Mouse (Mus musculus): ENCODE measurements around the gene Sipa1l1. TPM values are rescaled to one million over a fixed set of nuclear protein-coding genes. Genes with fewer than 3 reads are reported as not detected.

Sipa1l1 gene
- total and polyA plus RNA-seq, 3 experiments, result 13.6 to 36.7 (median 23.6) TPM

GRCm38 (mm10) chr12:82190582-82190965 is 21.5 kb downstream of the Sipa1l1 start:
- no peak overlapping the region for H3K4me3 ChIP-seq (replicated peaks in 1 of 3; ENCODE audit: low read depth in 2 of 3, low read length in 2 of 3, poor library complexity in 1 of 3)
- no peak for DNase-seq (ENCODE audit: extremely low read depth)
- no peaks in the 10 kb centered on the region for H3K27me3 ChIP-seq (replicated peaks)
- H3K27ac ChIP-seq (ENCODE audit: insufficient read depth, low read depth), result no peak overlapping the region
- H3K9ac ChIP-seq (ENCODE audit: insufficient read depth, low read depth), result no peak overlapping the region
- H3K9me3 ChIP-seq (replicated peaks; ENCODE audit: low read length), result no peaks in the 10 kb centered on the region
- TF ChIP-seq USF2 (conservative IDR thresholded peaks at IDR 0.05; ENCODE audit: low read depth, low read length) (no peak), USF1 (IDR thresholded peaks at IDR 0.05; ENCODE audit: low read depth, low read length) (no peak), CTCF (conservative IDR thresholded peaks at IDR 0.05 in 1 of 2, IDR thresholded peaks at IDR 0.05 in 1 of 2; ENCODE audit: low read depth in 2 of 2, low read length in 2 of 2) (no peak), KAT2A (IDR thresholded peaks at IDR 0.05; ENCODE audit: insufficient replicate concordance, low read length) (no peak), BHLHE40 (IDR thresholded peaks at IDR 0.05; ENCODE audit: low read depth, low read length) (no peak), NRF1 (IDR thresholded peaks at IDR 0.05; ENCODE audit: low read depth, low read length) (no peak), E2F4 (IDR thresholded peaks at IDR 0.05; ENCODE audit: insufficient replicate concordance, low read depth, low read length) (no peak), UBTF (IDR thresholded peaks at IDR 0.05; ENCODE audit: low read depth, low read length) (no peak)
- H3K79me2 ChIP-seq (replicated peaks; ENCODE audit: control insufficient read depth, extremely low read depth, insufficient read depth, poor library complexity, severe bottlenecking), result no peaks in the 10 kb centered on the region
- no peak overlapping the region for H3K4me2 ChIP-seq (ENCODE audit: insufficient read depth, low read depth, poor library complexity, severe bottlenecking)
- peaks cover 13 to 26% of the 10 kb centered on the region in 2 experiments for H3K4me1 ChIP-seq (ENCODE audit: control insufficient read depth in 1 of 2, insufficient read depth in 2 of 2)
- H3K36me3 ChIP-seq (replicated peaks in 1 of 2; ENCODE audit: control insufficient read depth in 1 of 2, insufficient read depth in 1 of 2, low read length in 1 of 2), result peaks cover 0 to 32% of the 10 kb centered on the region in 2 experiments
- dilution Hi-C loops (cut with MboI; ENCODE audit: extremely low pct_ligation_motif_present, extremely low pct_unique_long_range_greater_than_20kb, low sequenced_read_pairs), result no loop called here
- in situ Hi-C loops (cut with MboI; ENCODE audit: low pct_ligation_motif_present, low pct_unique_long_range_greater_than_20kb, low sequenced_read_pairs), result no loop called here

DNA sequence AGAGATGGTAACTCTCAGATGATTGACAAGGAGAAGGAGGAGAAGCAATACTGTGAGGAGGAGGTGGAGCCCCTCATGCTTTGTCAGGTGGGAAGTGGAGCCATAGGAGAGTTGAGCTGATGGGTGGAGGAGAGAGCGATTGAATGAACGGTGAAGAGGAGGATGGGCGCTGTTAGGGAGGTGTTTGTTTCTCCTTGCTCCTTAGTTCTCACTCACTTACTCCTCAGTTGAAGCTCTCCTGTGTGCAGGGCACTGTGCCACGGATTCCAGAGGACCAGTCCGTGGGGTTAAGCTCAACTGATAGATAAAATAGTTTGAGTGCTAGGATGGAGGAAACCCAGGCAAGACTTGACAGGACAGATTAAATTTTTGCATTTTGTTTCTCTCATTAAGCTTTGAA is 22.6 kb downstream of the Sipa1l1 start:
- in situ Hi-C loops (cut with MboI; ENCODE audit: low pct_ligation_motif_present, low pct_unique_long_range_greater_than_20kb, low sequenced_read_pairs), result no loop called here

DNA sequence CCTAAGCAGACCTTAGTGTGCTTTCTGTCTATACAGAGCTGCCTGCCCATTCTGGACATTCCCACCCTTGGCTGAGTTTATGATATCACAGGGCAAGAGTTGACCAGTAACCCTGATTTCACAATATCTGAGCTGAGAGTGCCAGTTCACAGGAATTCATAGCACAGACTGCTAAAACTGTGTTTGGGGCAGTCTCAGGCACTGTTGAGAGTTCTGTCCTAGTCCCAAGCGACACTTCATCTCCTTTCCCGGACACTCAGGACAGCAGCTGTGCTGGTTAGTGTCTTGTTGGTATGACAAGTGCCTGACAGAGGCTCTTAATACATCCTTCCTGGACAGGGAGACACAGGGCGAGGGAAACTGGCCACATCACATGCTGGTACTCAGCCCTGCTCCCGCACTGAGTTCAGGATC is 23.5 kb downstream of the Sipa1l1 start:
- dilution Hi-C loops (cut with MboI; ENCODE audit: extremely low pct_ligation_motif_present, extremely low pct_unique_long_range_greater_than_20kb, low sequenced_read_pairs), result no loop called here
- peaks cover 0 to 33% of the 10 kb centered on the region in 2 experiments for H3K36me3 ChIP-seq (replicated peaks in 1 of 2; ENCODE audit: control insufficient read depth in 1 of 2, insufficient read depth in 1 of 2, low read length in 1 of 2)
- H3K27me3 ChIP-seq (replicated peaks), result no peaks in the 10 kb centered on the region
- H3K27ac ChIP-seq (ENCODE audit: insufficient read depth, low read depth), result no peak overlapping the region
- in situ Hi-C loops (cut with MboI; ENCODE audit: low pct_ligation_motif_present, low pct_unique_long_range_greater_than_20kb, low sequenced_read_pairs), result no loop called here
- no peaks in the 10 kb centered on the region for H3K79me2 ChIP-seq (replicated peaks; ENCODE audit: control insufficient read depth, extremely low read depth, insufficient read depth, poor library complexity, severe bottlenecking)
- no peak overlapping the region for H3K4me2 ChIP-seq (ENCODE audit: insufficient read depth, low read depth, poor library complexity, severe bottlenecking)
- peaks cover 13 to 26% of the 10 kb centered on the region in 2 experiments for H3K4me1 ChIP-seq (ENCODE audit: control insufficient read depth in 1 of 2, insufficient read depth in 2 of 2)
- H3K9ac ChIP-seq (ENCODE audit: insufficient read depth, low read depth), result no peak overlapping the region
- no peaks in the 10 kb centered on the region for H3K9me3 ChIP-seq (replicated peaks; ENCODE audit: low read length)
- DNase-seq (ENCODE audit: extremely low read depth), result no peak
- TF ChIP-seq POLR2A (IDR thresholded peaks at IDR 0.05; ENCODE audit: low read depth, low read length) (no peak), MAZ (IDR thresholded peaks at IDR 0.05; ENCODE audit: low read depth, low read length) (no peak), E2F4 (IDR thresholded peaks at IDR 0.05; ENCODE audit: insufficient replicate concordance, low read depth, low read length) (no peak), ZMIZ1 (IDR thresholded peaks at IDR 0.05; ENCODE audit: low read depth, low read length) (no peak), JUN (IDR thresholded peaks at IDR 0.05; ENCODE audit: insufficient read depth, low read depth, low read length) (no peak), IRF4 (IDR thresholded peaks at IDR 0.05; ENCODE audit: low read depth, low read length) (no peak), USF2 (conservative IDR thresholded peaks at IDR 0.05; ENCODE audit: low read depth, low read length) (no peak), UBTF (IDR thresholded peaks at IDR 0.05; ENCODE audit: low read depth, low read length) (no peak)
- H3K4me3 ChIP-seq (replicated peaks in 1 of 3; ENCODE audit: low read depth in 2 of 3, low read length in 2 of 3, poor library complexity in 1 of 3), result no peak overlapping the region

More for the DNA sequence above, 22.6 kb downstream of the Sipa1l1 start:
- peaks cover 0 to 35% of the 10 kb centered on the region in 2 experiments for H3K36me3 ChIP-seq (replicated peaks in 1 of 2; ENCODE audit: control insufficient read depth in 1 of 2, insufficient read depth in 1 of 2, low read length in 1 of 2)
- no peaks in the 10 kb centered on the region for H3K9me3 ChIP-seq (replicated peaks; ENCODE audit: low read length)
- H3K27ac ChIP-seq (ENCODE audit: insufficient read depth, low read depth), result no peak overlapping the region
- H3K79me2 ChIP-seq (replicated peaks; ENCODE audit: control insufficient read depth, extremely low read depth, insufficient read depth, poor library complexity, severe bottlenecking), result no peaks in the 10 kb centered on the region
- DNase-seq (ENCODE audit: extremely low read depth), result no peak
- H3K4me1 ChIP-seq (ENCODE audit: control insufficient read depth in 1 of 2, insufficient read depth in 2 of 2), result peaks cover 13 to 26% of the 10 kb centered on the region in 2 experiments
- no peak overlapping the region for H3K9ac ChIP-seq (ENCODE audit: insufficient read depth, low read depth)
- TF ChIP-seq MEF2A (IDR thresholded peaks at IDR 0.05; ENCODE audit: borderline replicate concordance, low read depth, low read length) (no peak), USF1 (IDR thresholded peaks at IDR 0.05; ENCODE audit: low read depth, low read length) (no peak), IRF4 (IDR thresholded peaks at IDR 0.05; ENCODE audit: low read depth, low read length) (no peak), JUN (IDR thresholded peaks at IDR 0.05; ENCODE audit: insufficient read depth, low read depth, low read length) (no peak), ZC3H11A (IDR thresholded peaks at IDR 0.05; ENCODE audit: low read depth, low read length) (no peak), BHLHE40 (IDR thresholded peaks at IDR 0.05; ENCODE audit: low read depth, low read length) (no peak), POLR2AphosphoS2 (IDR thresholded peaks at IDR 0.05; ENCODE audit: low read depth, low read length) (no peak), TBP (conservative IDR thresholded peaks at IDR 0.05; ENCODE audit: low read depth, low read length) (no peak), UBTF (IDR thresholded peaks at IDR 0.05; ENCODE audit: low read depth, low read length) (no peak), RCOR1 (conservative IDR thresholded peaks at IDR 0.05; ENCODE audit: low read depth, low read length) (no peak), KAT2A (IDR thresholded peaks at IDR 0.05; ENCODE audit: insufficient replicate concordance, low read length) (no peak), SMC3 (IDR thresholded peaks at IDR 0.05; ENCODE audit: low read depth, low read length) (no peak), JUND (conservative IDR thresholded peaks at IDR 0.05; ENCODE audit: low read depth, low read length) (no peak)
- H3K4me2 ChIP-seq (ENCODE audit: insufficient read depth, low read depth, poor library complexity, severe bottlenecking), result no peak overlapping the region
- no peak overlapping the region for H3K4me3 ChIP-seq (replicated peaks in 1 of 3; ENCODE audit: low read depth in 2 of 3, low read length in 2 of 3, poor library complexity in 1 of 3)
- dilution Hi-C loops (cut with MboI; ENCODE audit: extremely low pct_ligation_motif_present, extremely low pct_unique_long_range_greater_than_20kb, low sequenced_read_pairs), result no loop called here
- H3K27me3 ChIP-seq (replicated peaks), result no peaks in the 10 kb centered on the region
